Mouse (Mus musculus) CH12.LX (cell line): ENCODE results near the gene Nepro. TPM values are rescaled to one million over a fixed set of nuclear protein-coding genes. Genes with fewer than 3 reads are reported as not detected.

Source experiments
- DNase-seq: peaks from one replicate; pipeline ENCODE4 v3.0.0-alpha.2; 2013; ENCODE audit errors: extremely low read depth
- H3K27ac ChIP-seq: 2 replicates; pipeline ENCODE4 v1.5.1; 2012; ENCODE audit warnings: low read depth, mild to moderate bottlenecking, control low read depth, moderate library complexity; ENCODE audit not compliant: insufficient read depth
- H3K27me3 ChIP-seq: replicated peaks from 2 replicates; pipeline ENCODE3; 2012; ENCODE audit warnings: inconsistent platforms
- H3K36me3 ChIP-seq, 2 experiments: replicated peaks in 1 of 2; 2 replicates each; pipeline versions ENCODE3 to v1.6.1; 2012; ENCODE audit warnings: inconsistent platforms in 1 of 2, low read length in 1 of 2, mild to moderate bottlenecking in 1 of 2, mixed read lengths in 1 of 2, moderate library complexity in 1 of 2; ENCODE audit not compliant: control insufficient read depth in 1 of 2, insufficient read depth in 1 of 2
- H3K4me1 ChIP-seq, 2 experiments: 2 replicates each; pipeline ENCODE4 v1.6.1; 2012; ENCODE audit warnings: inconsistent platforms in 1 of 2, moderate library complexity in 1 of 2; ENCODE audit not compliant: insufficient read depth in 2 of 2, control insufficient read depth in 1 of 2
- H3K4me2 ChIP-seq: 2 replicates; pipeline ENCODE4 v1.6.1; 2012; ENCODE audit warnings: low read depth, mild to moderate bottlenecking, control low read depth; ENCODE audit not compliant: poor library complexity, insufficient read depth, severe bottlenecking
- H3K4me3 ChIP-seq, 3 experiments: fragments of 150-350 bp in 1 of 3; sonication (generic) in 1 of 3; replicated peaks in 1 of 3; 2 replicates each; pipeline versions ENCODE3 to v1.5.1; 2011 to 2012; ENCODE audit warnings: low read depth in 2 of 3, low read length in 2 of 3, mild to moderate bottlenecking in 2 of 3, moderate library complexity in 2 of 3, control low read depth in 1 of 3, improper control_type of control experiment in 1 of 3, inconsistent platforms in 1 of 3, mixed read lengths in 1 of 3; ENCODE audit not compliant: poor library complexity in 1 of 3
- H3K79me2 ChIP-seq: replicated peaks from 2 replicates; pipeline ENCODE4 v1.6.1; 2012; ENCODE audit warnings: mild to moderate bottlenecking, moderate library complexity; ENCODE audit not compliant: control insufficient read depth, poor library complexity, insufficient read depth, severe bottlenecking; ENCODE audit errors: extremely low read depth
- H3K9ac ChIP-seq: 2 replicates; pipeline ENCODE4 v1.6.1; 2012; ENCODE audit warnings: low read depth, mild to moderate bottlenecking, control low read depth, moderate library complexity; ENCODE audit not compliant: insufficient read depth
- H3K9me3 ChIP-seq: replicated peaks from 2 replicates; pipeline ENCODE3; 2012; ENCODE audit warnings: low read length, inconsistent platforms, mixed read lengths
- BHLHE40 ChIP-seq: IDR thresholded peaks from 2 replicates; pipeline ENCODE4 v1.6.1; 2011; ENCODE audit warnings: mild to moderate bottlenecking, low read depth, low read length, improper control_type of control experiment
- CHD1 ChIP-seq: IDR thresholded peaks from 2 replicates; pipeline ENCODE4 v1.6.1; 2012; ENCODE audit warnings: low read depth, low read length, improper control_type of control experiment, inconsistent platforms
- E2F4 ChIP-seq: IDR thresholded peaks from 2 replicates; pipeline ENCODE4 v1.6.1; 2011; ENCODE audit warnings: low read depth, low read length, improper control_type of control experiment; ENCODE audit not compliant: insufficient replicate concordance
- ELF1 ChIP-seq: IDR thresholded peaks from 2 replicates; pipeline ENCODE4 v1.6.1; 2014; ENCODE audit warnings: low read depth, mild to moderate bottlenecking, inconsistent platforms, low read length, improper control_type of control experiment
- EP300 ChIP-seq: IDR thresholded peaks from 2 replicates; pipeline ENCODE4 v1.6.1; 2011; ENCODE audit warnings: low read length, improper control_type of control experiment
- ETS1 ChIP-seq: conservative IDR thresholded peaks from 2 replicates; pipeline ENCODE4 v1.6.1; 2012; ENCODE audit warnings: low read depth, mild to moderate bottlenecking, inconsistent platforms, low read length, improper control_type of control experiment, moderate library complexity
- MAZ ChIP-seq: IDR thresholded peaks from 2 replicates; pipeline ENCODE4 v1.6.1; 2012; ENCODE audit warnings: low read depth, mild to moderate bottlenecking, inconsistent platforms, low read length, improper control_type of control experiment, moderate library complexity
- MEF2A ChIP-seq: IDR thresholded peaks from 2 replicates; pipeline ENCODE4 v1.6.1; 2014; ENCODE audit warnings: low read depth, mild to moderate bottlenecking, inconsistent platforms, low read length, improper control_type of control experiment, borderline replicate concordance
- MYC ChIP-seq: IDR thresholded peaks from 2 replicates; pipeline ENCODE4 v1.6.1; 2011; ENCODE audit warnings: low read depth, mild to moderate bottlenecking, improper control_type of control experiment, low read length
- NRF1 ChIP-seq: IDR thresholded peaks from 2 replicates; pipeline ENCODE4 v1.6.1; 2014; ENCODE audit warnings: low read depth, mild to moderate bottlenecking, inconsistent platforms, low read length, improper control_type of control experiment, moderate library complexity
- PAX5 ChIP-seq: IDR thresholded peaks from 2 replicates; pipeline ENCODE4 v1.6.1; 2012; ENCODE audit warnings: low read length, inconsistent platforms, mixed read lengths
- SIN3A ChIP-seq: IDR thresholded peaks from 2 replicates; pipeline ENCODE4 v1.6.1; 2012; ENCODE audit warnings: low read length, improper control_type of control experiment, inconsistent platforms
- UBTF ChIP-seq: IDR thresholded peaks from 2 replicates; pipeline ENCODE4 v1.6.1; 2012; ENCODE audit warnings: low read depth, mild to moderate bottlenecking, inconsistent platforms, low read length, improper control_type of control experiment, moderate library complexity
- USF2 ChIP-seq: conservative IDR thresholded peaks from 2 replicates; pipeline ENCODE4 v1.6.1; 2011; ENCODE audit warnings: low read depth, low read length, improper control_type of control experiment
- ZKSCAN1 ChIP-seq: IDR thresholded peaks from 2 replicates; pipeline ENCODE4 v1.6.1; 2012; ENCODE audit warnings: low read depth, inconsistent platforms, low read length, improper control_type of control experiment, borderline replicate concordance
- ZMIZ1 ChIP-seq: IDR thresholded peaks from 2 replicates; pipeline ENCODE4 v1.6.1; 2012; ENCODE audit warnings: low read depth, mild to moderate bottlenecking, inconsistent platforms, low read length, improper control_type of control experiment
- dilution Hi-C: fragments of 300-500 bp; cut with MboI; formaldehyde crosslinking; loops from 2 replicates; pipeline ENCODE4 v1.14.3; 2020; ENCODE audit warnings: low sequenced_read_pairs; ENCODE audit not compliant: extremely low pct_unique_long_range_greater_than_20kb, extremely low pct_ligation_motif_present
- in situ Hi-C: fragments of 300-500 bp; cut with MboI; formaldehyde crosslinking; loops from 3 replicates; pipeline ENCODE4 v1.14.3; 2019; ENCODE audit warnings: low sequenced_read_pairs, low pct_ligation_motif_present, low pct_unique_long_range_greater_than_20kb, mixed read lengths
- polyA plus RNA-seq: library from polyadenylated mRNA; unstranded; fragments of >175 nt; gene quantifications from 2 replicates; pipeline ENCODE4 v1.2.1, GENCODE M21; 2012; ENCODE audit warnings: low read depth; ENCODE audit not compliant: insufficient read length
- total RNA-seq, 2 experiments: library from RNA; depleted of rRNA; stranded (reverse); fragments of 300-350 nt in 1 of 2; fragments of >200 nt in 1 of 2; gene quantifications; 2 replicates each; pipeline ENCODE4 v1.2.3; 2012 to 2014

Nepro gene
- total and polyA plus RNA-seq, 3 experiments, result 14.0 to 35.4 (median 34.5) TPM

DNA sequence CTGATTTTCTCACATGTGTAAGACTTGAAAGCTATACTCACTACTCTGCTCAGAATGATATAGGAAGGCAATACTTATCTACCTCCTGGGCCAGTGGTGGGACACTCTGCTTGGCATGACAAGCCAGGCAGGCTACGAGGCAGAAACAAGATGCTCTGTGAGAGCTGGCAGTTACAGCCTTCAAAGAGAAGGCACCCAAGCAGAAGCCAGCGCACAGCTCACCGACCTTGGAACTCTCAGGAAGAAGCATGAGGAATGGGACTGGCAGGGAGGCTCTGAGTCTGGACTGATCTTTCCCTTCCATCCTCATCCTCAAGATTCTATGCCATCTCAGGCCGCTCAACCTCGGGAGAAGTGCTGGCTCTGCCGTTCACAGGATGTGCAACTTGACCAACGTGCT, 38.7 kb upstream of the Nepro start:
- H3K4me1 ChIP-seq, result no peaks in the 10 kb centered on the region
- no peak overlapping the region for H3K4me2 ChIP-seq
- H3K9me3 ChIP-seq, result peaks cover 7% of the 10 kb centered on the region
- H3K79me2 ChIP-seq, result no peaks in the 10 kb centered on the region
- H3K36me3 ChIP-seq, result no peaks in the 10 kb centered on the region
- H3K4me3 ChIP-seq, result no peak overlapping the region
- dilution Hi-C loops, result no loop called here
- TF ChIP-seq CHD1, result no peak
- TF ChIP-seq E2F4, result no peak
- no peak for TF ChIP-seq USF2
- no peak overlapping the region for H3K27ac ChIP-seq
- H3K27me3 ChIP-seq, result no peaks in the 10 kb centered on the region
- in situ Hi-C loops, result no loop called here
- no peak for DNase-seq
- H3K9ac ChIP-seq, result no peak overlapping the region

DNA sequence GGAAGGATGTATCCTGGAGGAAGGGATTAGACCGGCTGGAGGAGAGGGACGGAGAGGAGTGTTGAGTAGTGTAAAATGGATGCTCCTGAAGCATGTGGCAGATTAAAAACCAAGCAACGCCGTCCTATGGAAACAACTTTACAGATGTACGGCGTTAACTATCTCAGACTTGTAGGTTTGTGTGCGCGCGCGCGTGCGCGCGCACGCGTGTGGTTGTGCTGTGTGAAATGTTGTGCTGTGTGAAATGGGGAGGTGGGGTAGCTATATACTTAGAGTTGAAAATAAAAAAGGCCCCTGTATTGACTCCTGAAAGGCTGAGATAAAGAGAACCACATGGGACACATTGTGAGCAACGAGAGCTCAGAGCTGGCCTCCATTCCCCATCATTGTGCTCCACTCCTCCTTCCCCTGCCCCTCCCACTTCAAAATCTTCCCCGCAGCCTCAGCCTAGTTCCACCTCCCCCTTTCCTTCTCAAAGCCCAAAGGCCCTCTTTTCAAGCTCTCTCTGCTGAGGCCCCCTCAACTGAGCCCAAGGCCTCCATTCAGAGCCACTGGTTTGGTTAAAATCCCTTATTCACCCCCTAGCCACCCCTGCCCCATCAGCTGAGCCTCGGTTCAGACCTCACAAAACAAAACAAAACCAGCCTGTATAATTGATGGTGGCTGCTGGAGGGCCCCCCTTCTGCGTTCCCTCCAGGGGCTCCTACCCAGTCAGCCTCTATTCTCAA, 36.9 kb upstream of the Nepro start:
- in situ Hi-C loops (no loop called here), dilution Hi-C loops (no loop called here)
- Histone ChIP-seq H3K36me3 (no peaks in the 10 kb centered on the region), H3K4me1 (no peaks in the 10 kb centered on the region), H3K9me3 (peaks cover 6% of the 10 kb centered on the region), H3K4me2 (peak overlapping the region; percentile 98), H3K27me3 (no peaks in the 10 kb centered on the region), H3K79me2 (no peaks in the 10 kb centered on the region), H3K9ac (no peak overlapping the region), H3K4me3 (no peak overlapping the region), H3K27ac (no peak overlapping the region)
- no peak for DNase-seq
- no peak for TF ChIP-seq E2F4
- no peak for TF ChIP-seq ZMIZ1
- TF ChIP-seq ELF1, result no peak
- TF ChIP-seq SIN3A, result no peak
- TF ChIP-seq MAZ, result no peak
- no peak for TF ChIP-seq USF2
- TF ChIP-seq MEF2A, result no peak
- TF ChIP-seq MYC, result no peak
- TF ChIP-seq PAX5, result no peak
- no peak for TF ChIP-seq ETS1

DNA sequence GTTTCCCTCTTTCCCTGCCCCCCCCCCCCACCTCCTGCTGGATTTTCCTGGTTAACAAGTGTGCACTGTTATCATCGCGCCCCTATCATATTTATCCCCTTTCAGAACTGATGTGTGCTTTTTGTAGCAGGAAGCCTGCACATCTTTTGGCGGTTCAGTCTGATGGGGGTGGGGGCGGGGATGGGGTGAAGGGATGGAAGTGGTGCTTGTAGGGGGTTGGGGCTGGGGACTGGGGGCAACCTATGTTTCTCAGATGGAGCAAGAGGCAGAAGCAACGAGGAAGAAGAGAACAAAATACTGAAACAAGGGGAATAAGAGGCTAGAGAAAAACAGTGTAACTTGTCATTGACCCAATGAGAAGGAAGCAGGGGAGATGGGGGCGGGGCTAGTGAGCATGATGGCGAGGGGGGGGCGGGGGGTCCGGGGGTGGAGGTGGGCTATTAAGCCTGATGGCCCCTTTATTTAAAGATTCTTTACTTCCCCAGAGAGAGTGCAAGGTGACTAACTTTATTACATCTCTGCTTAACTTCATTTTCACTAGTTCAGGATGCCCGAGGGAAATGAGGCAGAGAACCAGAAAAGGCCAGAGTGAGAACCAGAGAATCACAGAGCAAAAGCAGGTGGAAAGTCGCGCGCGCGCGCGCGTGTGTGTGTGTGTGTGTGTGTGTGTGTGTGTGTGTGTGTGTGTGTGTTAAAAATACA, 36.2 kb upstream of the Nepro start:
- Histone ChIP-seq H3K27me3 (no peaks in the 10 kb centered on the region), H3K4me1 (no peaks in the 10 kb centered on the region), H3K9me3 (no peaks in the 10 kb centered on the region), H3K36me3 (no peaks in the 10 kb centered on the region), H3K27ac (no peak overlapping the region), H3K4me3 (no peak overlapping the region), H3K4me2 (peak overlapping the region; percentile 98), H3K9ac (peak overlapping the region; percentile 40), H3K79me2 (no peaks in the 10 kb centered on the region)
- in situ Hi-C loops, result no loop called here
- no peak for DNase-seq
- TF ChIP-seq MYC (no peak), ZKSCAN1 (no peak), NRF1 (peak; percentile 32; the same call in 1 of the 2 replicates), BHLHE40 (no peak), UBTF (no peak), MAZ (no peak), EP300 (no peak)
- dilution Hi-C loops, result no loop called here
